Mouse (Mus musculus) right cerebral cortex, postnatal 4 days (tissue): ENCODE results near the gene Rnd2.
"Not testable (repeated sequence)": the region's sequence is repeated elsewhere in the genome, so short reads cannot be mapped to it uniquely, and the experiment has no call there.

Experiments used
- DNase-seq: peaks from one replicate; pipeline ENCODE4 v3.0.0-alpha.2; 2022

Gene Rnd2

GRCm38 (mm10) chr11:101447786-101448185 is 17.0 kb upstream of the Rnd2 start:
- no peak for DNase-seq

GRCm38 (mm10) chr11:101448274-101448746 is 16.5 kb upstream of the Rnd2 start, which contains the start of gene Ifi35:
Gene Ifi35, plus strand, starts transcription at chr11:101448407.
- no peak for DNase-seq

- no peak for DNase-seq
Measured at GRCm38 (mm10) chr11:101448899-101449298, 15.9 kb upstream of the Rnd2 start.

GRCm38 (mm10) chr11:101449596-101449995 is 15.2 kb upstream of the Rnd2 start:
- DNase-seq, result not testable (repeated sequence)

- DNase-seq, result no peak
Measured at GRCm38 (mm10) chr11:101450394-101450793, 14.4 kb upstream of the Rnd2 start.

- no peak for DNase-seq
Measured at GRCm38 (mm10) chr11:101451536-101451935, 13.3 kb upstream of the Rnd2 start.

GRCm38 (mm10) chr11:101452093-101452774 is 12.6 kb upstream of the Rnd2 start:
- no peak for DNase-seq

GRCm38 (mm10) chr11:101454702-101455101 is 10.1 kb upstream of the Rnd2 start:
- DNase-seq, result no peak

GRCm38 (mm10) chr11:101455627-101456026 is 9.2 kb upstream of the Rnd2 start:
- DNase-seq, result no peak

GRCm38 (mm10) chr11:101457631-101458030 is 7.2 kb upstream of the Rnd2 start:
- DNase-seq, result no peak

GRCm38 (mm10) chr11:101458217-101458616 is 6.6 kb upstream of the Rnd2 start:
- DNase-seq, result no peak

- no peak for DNase-seq
Measured at GRCm38 (mm10) chr11:101459716-101460115, 5.1 kb upstream of the Rnd2 start.

GRCm38 (mm10) chr11:101460321-101460720 is 4.5 kb upstream of the Rnd2 start:
- no peak for DNase-seq

- no peak for DNase-seq
Measured at GRCm38 (mm10) chr11:101462141-101462540, 2.7 kb upstream of the Rnd2 start.

- no peak for DNase-seq
Measured at GRCm38 (mm10) chr11:101462583-101463440, 2.0 kb upstream of the Rnd2 start.

- DNase-seq, result peak; percentile 74
Measured at GRCm38 (mm10) chr11:101465101-101465868, 486 bp downstream of the Rnd2 start.

- DNase-seq, result peak; percentile 69
Measured at GRCm38 (mm10) chr11:101465869-101466551, 1.2 kb downstream of the Rnd2 start, which contains the start of gene Vat1. Gene Vat1, minus strand, starts transcription at chr11:101466230.

- not testable (repeated sequence) for DNase-seq
Measured at GRCm38 (mm10) chr11:101466552-101466950, 1.8 kb downstream of the Rnd2 start.

GRCm38 (mm10) chr11:101467477-101468262 is 2.9 kb downstream of the Rnd2 start:
- peak; percentile 67 for DNase-seq

GRCm38 (mm10) chr11:101468263-101468688 is 3.5 kb downstream of the Rnd2 start:
- DNase-seq, result no peak

- DNase-seq, result no peak
Measured at GRCm38 (mm10) chr11:101468731-101469130, 3.9 kb downstream of the Rnd2 start.
